Mouse (Mus musculus): Measurements from ENCODE around the gene Nos1.

DNA sequence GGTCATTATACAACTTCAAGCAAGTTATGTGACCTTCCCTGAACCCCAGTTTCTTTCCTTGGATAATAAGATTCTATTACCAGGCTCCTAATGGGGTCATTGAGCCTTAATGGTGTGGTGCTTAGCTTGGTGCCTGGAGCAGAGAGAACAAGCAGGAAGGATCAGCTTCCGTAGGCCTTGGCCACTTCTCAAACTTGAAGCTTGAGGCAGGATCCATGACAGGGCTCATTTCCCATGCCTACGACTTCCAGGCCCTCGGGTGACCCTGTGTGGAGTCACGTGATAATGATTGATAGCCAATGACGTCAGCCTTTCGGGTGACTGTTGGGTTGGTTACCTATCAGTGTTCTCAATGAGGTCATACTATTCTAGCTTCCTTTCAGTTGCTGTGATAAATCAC is 46.5 kb downstream of the Nos1 start:
- TF ChIP-seq GATA1 (IDR thresholded peaks at IDR 0.05; ENCODE audit: borderline replicate concordance, low read length) (no peak), FLI1 (IDR thresholded peaks at IDR 0.05; ENCODE audit: low read length) (no peak)

Data from megakaryocyte, embryonic 14.5 days (primary cell).